Mouse (Mus musculus) erythroblast, adult 5-6 weeks (primary cell): ENCODE data around the gene Nodal. TPM values are rescaled to one million over a fixed set of nuclear protein-coding genes. Genes with fewer than 3 reads are reported as not detected.

Experiments
- ATAC-seq: replicated peaks from 2 replicates; pipeline ENCODE4 v1.8.0; 2016; ENCODE audit warnings: moderate number of reproducible peaks, mild to moderate bottlenecking, moderate TSS enrichment, inconsistent platforms; ENCODE audit not compliant: poor library complexity, low FRiP score, severe bottlenecking
- total RNA-seq, 2 experiments: library from RNA; stranded (forward) in 1 of 2; stranded (reverse) in 1 of 2; fragments of 150-400 nt in 1 of 2; fragments of 200-764, 138-1000 nt in 1 of 2; gene quantifications; 2 replicates each; pipeline versions ENCODE4 v1.2.3 to v1.2.4; 2015 to 2017; ENCODE audit warnings: low replicate concordance in 2 of 2

Nodal gene
- total RNA-seq (2015; ENCODE audit: low replicate concordance) (not detected in 2 replicates), total RNA-seq (2017; ENCODE audit: low replicate concordance) (not detected in 2 replicates)

DNA sequence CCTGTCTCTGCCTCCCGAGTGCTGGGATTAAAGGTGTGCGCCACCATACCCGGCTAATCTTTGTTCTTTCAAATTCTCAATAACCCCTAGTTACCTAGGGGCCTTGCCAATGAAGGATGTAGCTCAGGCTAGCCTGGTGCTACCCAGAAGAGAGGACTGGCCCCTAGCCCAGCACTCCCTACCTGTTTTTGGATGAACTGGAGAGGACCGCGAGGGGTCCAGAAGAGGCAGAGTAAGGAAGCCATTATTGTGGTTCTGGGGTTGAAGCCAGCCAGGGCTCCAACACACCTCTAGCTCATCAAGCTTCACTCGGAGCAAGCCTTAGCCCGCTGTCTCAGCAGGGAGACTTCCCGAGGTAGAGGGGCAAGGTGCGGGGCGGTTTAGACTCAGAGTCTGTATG is at the start of gene Nodal:
TSS of gene Nodal (plus strand) at position 301 of the 400 bp plus-strand sequence.
- no peak for ATAC-seq

DNA sequence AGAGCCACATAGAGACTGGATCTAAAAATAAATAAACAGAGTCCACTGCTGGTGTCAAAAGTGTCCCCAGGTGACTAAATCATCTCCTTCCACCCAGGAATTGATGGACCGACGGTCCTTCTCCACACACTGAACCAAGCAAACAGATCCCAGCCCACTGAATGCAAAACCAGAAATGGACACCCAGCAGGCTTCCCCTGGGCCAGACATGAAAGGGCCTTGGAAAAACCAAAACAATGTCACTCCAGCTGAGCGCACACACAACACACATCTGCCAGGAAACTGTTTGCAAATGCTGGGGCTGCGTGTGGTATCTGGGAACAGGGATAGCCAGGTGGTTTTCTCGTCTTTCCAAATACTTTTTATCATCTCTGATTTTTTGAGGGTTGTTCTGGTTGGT is 48.0 kb upstream of the Nodal start:
- no peak for ATAC-seq

DNA sequence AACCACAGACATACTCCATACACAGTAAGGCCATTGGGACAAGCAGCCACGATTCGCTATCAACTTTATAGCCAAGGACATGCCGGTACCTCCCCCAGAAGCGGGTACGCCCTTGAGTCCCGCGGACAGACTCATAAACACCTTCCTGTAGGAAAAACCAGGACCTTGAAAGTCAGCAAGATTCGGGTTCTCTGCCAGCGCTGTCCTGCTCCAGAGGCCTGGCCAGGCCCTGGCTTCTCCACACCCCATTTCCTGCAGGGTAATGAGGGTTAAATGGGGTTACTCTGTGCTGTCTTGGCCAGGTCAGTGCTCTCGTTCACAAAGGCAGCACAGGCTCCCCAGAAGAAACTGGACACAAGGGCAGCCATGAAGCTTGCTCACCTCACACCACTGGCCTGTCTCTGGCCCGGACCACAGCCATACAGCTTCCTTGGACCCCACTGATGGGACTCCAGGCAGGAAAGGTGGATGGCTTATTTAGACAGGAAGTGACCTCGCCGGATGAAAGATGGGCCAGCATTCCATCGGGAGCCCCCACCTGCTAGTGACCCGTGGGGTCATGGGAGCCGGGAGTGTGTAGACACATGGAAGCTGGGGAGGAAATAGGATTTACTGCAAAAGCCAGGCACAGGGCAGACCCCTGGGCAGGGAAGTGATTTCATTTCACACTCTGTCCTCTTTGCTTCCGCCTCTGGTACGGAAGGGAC is 47.3 kb upstream of the Nodal start:
- no peak for ATAC-seq

DNA sequence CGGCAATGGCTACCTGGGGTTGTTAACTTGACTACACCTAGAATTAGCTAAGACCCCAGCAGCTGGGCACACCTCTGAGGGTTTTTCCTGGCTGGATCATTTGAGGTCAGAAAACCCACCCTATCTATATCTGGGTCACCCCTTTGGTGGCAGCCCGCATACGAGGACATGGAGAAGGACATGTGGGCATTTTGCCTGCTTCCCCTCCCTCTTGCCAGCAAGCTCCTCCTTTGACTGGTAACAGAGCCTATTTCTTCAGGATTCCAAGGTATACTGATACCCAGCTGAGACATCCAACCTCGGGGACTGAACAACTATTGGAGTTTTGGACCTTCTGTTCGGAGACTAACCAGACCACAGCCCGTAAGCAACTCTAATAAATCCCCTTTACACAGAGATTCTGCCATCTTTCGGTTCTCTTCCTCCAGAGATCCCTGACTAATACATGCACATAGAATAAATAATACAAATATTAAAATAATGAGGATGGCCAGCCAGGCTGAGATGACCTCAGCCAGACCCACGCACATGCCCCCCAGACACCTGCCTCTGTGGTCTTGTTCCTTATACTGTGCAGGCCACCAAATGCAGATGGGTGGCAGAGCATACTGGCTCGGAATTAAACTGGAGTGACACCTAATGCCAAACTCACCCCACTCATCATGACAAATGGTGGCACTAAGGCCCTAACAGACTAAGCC is 45.7 kb upstream of the Nodal start:
- no peak for ATAC-seq

DNA sequence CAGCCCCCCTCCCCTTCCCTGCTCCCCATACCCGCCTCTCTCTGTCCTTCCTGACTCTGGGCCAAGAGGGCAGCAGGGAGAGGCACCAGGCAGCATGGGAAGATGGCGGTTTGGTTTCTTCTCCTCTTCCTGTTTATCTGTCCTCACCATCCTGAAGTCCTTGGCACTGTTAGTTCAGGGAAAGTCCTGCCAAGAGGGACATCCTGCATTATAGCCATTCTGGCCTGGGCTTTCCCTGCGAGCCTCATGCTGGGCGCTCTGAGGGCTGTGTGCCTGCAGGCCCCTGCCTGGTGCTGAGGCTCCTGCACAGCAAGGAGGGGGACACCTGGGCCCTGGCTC is 45.2 kb upstream of the Nodal start:
- no peak for ATAC-seq

DNA sequence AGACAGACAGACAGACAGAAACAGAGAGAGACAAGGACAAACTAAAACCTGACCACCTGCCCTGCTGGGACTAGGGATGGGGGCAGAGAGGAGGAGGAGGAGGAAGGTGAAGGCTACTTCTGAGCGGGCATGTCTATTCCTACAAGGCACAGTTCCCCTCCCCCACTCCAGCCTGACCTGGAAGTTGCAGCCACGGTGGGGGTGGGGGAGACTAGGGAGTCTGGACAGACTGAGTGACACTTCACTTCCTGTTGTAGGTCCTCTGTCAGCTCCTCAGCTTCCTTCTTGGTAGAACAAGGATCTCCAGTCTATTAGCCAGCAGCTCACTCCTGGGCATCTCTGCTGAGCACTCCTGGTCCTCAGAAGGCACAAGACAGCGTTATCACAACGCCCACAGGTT is 43.7 kb upstream of the Nodal start:
- ATAC-seq: no peak

DNA sequence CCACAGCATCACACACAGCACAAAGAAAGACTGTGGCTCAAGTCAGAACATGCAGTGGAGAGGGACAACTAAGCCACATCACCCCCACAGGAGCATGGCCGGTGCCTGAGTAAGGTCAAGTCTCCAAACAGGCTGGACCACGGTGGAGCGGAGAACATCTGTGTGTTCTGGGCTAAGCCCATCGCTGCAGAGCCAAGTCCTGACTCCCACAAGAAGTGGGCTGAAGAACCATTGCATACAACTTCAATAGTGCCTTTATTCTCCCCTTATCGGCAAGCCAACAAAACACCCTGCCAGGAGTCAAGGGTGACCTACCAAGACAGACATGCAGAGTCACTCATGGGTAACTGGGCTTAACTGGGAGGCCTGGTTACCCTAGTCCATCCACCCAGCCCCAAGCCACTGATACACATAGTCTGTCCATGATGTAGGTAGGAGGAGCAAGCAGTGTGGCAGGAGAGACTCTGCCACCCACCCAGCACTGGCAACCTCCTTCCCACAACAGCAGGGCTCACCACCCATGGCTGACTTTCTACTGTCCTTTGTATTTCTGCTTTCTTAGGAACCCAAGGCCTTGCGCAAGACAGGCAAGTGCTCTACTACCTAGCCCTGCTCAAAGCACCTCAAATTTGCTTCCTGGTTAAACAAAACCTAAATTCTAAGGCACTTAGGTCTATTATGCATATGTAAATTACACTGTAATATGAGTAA is 42.8 kb upstream of the Nodal start:
- ATAC-seq: no peak

DNA sequence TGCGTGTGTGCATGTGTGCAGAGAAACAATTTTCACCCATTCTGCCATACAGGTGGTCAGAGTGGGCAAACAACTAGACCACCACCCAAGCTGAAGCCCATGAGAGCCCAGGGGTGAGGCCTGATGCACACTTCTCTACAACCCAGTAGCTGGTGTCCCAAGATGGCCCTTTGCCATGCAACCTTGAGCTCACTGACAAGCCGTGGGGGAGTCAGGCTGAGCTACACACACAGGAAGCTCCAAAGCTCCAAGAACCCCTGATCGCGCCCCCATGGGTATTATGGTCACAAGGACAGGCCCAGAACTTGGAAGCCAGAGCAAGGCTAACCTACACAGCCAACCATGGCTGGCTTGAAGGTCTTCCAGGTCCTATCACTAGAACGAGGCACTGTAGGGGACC is 39.7 kb upstream of the Nodal start:
- ATAC-seq: no peak

DNA sequence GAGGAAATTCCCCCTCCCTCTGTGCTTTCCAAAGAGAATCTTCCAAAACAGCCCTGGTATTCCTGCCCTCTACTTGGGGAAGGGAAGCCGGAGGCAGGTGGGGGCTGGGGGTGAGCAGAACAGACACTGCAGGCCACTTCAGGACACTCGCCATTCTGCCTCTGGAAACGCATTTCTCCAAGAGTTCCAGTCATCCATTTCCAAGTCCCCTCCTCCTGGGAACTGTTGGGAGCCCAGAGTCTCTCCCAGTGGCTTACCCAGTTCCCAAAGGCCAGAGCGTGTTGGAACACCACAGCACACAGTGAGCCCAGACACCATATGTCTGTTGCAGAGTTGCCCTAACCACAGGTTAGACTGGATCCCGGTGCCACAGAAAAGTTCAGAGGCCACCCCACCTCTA is 39.1 kb upstream of the Nodal start:
- ATAC-seq: no peak

DNA sequence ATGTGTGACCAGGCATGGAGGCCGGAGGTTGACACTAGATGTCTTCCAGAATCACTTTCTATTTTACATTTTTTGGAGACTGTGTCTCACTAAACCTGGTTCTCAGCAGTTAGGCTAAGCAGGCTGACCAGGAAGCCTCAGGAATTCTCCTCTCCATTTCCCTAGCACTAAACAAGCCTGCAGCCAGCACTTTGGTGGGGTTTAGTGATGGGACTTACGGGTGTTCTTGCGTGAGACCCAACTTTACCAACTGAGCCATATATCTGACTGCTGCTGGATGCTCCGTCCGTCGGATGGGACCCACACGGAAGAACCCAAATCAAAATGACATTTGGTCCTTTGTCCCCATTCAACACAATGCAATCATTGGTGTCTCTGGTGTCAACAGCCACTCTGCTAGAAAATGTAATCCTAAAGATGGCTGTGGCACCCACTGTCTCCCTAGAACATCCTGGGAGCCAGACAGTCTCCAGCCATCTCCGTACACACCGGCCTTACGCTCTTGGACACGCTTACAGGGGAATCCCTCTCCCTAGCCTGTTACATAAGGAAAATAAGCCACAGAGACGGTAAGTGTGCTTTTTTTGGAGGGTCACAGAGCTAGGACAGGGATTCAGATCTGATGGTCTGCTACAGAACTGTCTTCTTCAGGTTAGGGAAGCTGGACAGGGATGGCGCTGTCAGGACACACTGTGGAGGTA is 38.3 kb upstream of the Nodal start:
- ATAC-seq: no peak

DNA sequence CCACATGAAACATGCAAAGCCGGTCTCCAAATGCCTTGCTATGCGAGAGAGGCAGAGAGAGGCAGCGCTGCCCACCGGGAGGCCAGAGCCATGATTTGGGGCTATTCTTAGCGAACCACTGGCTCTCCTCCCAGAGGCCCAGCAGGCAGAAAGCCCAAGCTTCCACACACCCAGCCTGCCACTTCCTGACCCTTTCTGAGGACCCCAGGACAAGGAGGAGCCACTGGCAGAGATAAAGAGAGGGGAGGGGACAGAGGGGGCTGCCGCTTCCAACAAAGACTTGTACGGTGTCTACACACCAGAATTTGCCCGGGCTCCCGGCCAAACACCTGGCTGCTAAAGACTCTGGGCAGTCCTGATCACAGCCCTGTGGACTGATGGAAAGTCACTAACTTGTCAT is 37.6 kb upstream of the Nodal start:
- ATAC-seq: no peak

DNA sequence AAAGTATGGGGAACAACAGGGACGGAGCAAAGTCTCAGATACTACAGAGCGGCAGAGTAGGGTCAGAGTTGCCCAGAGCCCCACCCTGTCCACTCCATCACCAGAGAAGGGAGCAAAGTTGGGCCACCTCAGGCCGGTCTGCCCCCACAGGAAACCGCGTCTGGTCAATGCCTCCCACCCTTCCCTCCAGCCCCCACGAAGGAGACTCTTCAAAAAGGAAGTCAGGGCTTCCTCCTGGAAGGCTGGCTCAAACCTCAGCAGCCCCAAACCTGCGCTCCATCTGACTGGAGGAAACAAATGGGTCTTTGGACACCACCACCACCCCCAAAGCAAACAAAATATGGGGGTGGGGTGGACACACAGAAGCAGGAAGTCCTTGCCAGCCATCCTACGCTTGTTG is 35.9 kb upstream of the Nodal start:
- ATAC-seq: no peak

DNA sequence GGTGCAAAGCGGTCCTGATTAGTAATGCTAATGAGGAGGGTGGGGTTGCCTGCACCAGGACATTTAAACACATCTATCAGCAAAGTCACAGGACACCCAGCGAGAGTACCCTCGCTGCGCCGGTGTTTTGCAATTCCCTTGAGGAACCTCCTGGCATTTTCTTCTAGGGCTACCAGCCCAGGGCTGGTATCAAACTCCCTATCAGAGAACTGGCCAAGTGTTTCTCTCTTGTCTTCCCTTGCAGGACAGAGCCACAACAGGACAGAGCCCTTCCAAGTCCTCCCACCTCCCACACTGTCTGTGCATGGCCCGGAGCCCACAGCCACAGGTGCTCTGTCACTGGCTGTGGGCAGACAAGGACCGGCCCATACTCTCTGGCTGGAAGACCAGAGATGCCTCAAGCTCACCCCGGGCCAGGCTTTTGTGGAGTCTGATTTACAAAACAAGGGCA is 35.5 kb upstream of the Nodal start:
- ATAC-seq: no peak

DNA sequence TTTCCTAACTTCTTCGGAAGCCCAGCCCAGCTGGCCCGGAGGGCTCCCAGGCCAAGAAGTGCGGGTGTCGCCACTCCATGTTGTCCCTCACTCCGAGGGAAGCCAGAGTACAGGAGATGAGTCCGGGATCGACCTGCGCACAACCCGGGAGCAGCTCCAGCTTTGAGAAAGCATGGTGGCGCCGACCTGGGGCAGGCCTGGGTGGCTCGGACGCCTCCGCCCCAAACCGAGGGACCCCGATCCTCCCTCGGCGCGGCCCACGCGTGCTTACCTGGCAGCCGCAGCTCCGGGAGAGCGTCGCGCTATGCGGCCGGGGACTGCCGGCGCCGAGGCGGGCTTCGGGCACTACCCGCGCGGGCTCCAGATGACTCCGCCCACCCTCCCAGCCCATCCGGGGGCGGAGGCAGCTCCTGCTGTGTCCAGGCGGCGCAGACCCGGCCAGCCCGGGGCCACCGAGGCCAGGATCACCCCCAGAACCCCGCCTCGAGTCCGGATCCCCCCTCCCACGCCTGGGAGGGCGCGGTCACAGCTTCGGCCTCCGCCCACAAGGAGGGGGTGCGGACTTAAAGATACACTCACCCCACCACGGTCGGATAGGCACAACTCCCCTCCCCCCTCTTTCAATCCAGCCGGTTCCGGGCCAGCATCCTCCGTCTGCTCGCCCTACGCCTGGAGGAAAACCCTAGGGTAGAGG is 34.6 kb upstream of the Nodal start, which contains the start of gene Pald1:
TSS of gene Pald1 (minus strand) at position 510 of the 694 bp plus-strand sequence.
- ATAC-seq: no peak

DNA sequence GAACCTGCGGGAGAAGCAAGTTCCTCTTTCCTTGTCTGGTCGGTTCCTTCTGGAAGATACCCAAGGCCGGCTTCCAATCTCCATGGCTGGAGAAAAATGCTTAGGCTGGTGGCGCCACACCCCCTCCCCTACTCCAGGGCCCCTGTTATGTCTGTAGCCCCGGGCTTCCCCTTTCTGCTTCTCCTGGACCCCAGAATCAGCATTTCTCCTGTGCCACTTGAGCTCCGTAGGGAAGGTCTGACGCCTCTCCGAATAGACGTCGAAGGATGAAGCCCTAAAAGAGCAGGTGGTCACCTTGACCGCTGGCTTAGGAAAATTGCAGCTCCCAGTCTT is 34.1 kb upstream of the Nodal start:
- no peak for ATAC-seq

DNA sequence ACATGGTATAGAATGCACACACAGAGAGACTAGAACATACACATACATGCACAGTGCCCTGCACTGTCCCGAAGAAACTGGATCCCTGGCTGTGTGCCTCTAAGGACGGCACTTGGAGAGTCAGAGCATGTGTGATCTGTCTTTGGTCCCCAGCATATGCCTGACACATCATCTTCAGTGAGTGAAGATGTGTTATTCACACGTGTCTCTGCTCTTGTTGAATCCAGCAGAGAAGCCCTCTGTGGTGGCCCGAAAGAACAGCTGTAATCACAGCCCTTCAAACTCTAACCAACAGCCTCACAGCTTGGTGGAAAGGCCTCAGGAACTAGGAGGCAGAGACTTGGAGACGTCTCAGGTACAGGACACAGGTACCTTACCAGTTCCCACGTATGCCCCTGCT is 32.6 kb upstream of the Nodal start:
- ATAC-seq: no peak

DNA sequence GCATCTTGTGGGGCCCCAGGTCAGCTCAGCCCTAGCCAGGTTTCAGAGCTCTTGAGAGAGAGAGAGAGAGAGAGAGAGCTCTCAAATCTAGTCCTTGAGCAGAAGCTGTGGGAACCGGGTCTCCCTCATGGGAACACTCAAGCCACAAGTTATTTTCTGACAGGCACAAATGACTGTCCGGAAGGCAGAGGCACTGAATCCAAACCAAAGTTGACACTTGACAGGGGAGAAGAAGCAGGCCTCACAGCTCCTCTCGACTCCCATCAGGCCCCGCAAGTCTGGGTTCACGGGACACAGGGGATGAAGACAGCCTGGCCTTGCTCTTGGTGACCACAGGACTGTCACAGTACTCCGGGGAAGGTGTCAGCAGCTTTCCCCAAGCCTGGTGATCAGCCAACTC is 31.5 kb upstream of the Nodal start:
- ATAC-seq: no peak

DNA sequence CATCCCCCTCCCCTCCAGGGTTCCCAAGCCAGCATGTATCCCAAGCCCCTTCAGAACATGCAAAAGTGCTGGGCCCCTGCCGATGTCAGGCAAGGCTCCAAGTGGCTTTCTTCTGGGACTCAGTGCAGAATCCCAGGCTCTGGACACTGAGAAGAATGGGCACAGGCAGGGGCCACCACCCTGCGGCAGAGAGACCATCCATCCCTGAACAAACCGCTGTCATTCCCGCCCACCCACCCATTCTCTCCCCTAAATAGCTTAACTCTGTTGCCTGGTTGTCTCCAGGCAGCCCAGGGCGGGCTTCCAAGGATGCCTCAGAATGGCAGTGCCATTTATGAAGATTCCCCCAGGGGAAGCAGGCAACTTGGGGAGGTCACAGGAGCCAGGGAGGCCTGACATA is 28.8 kb upstream of the Nodal start:
- ATAC-seq: no peak

DNA sequence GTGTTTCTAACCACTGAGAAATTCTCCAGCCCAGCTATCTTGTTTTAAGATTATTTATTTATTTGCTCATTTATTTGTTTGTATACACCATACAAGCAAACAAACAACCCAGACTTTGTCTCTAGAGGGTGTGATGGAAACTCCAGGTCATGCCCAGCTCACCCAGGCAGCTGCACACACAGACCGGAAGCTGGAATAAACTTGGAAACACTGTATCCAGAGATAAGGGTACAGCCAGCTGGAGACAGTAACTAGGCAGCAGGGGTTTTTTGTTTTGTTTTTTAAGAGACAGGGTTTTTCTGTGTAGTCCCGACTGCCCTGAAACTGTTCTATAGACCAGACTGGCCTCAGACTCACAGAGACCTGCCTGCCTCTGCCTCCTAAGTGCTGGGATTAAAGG is 27.6 kb upstream of the Nodal start:
- ATAC-seq: no peak

DNA sequence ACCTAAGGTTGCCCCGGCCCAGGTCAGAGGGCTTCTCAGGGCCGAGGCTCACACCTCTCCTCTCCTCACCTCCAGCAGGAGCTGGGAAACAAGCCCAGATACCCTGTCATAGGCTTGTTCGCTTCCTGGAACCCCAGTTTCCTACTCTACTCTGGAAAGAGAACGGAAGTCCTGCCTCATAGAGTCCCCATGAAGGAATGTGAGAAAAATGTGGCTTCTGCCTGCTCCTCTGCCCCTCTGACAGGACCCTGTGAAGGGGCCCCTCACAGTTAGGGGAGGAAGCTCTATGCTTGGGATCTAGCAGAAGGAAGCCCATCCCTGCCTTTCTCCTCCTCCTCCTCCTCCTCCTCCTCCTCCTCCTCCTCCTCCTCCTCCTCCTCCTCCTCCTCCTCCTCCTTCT is 25.2 kb upstream of the Nodal start:
- ATAC-seq: no peak
